Comparison of ENCODE assay signal across 10 mouse cellular contexts in the genomic region with DNA sequence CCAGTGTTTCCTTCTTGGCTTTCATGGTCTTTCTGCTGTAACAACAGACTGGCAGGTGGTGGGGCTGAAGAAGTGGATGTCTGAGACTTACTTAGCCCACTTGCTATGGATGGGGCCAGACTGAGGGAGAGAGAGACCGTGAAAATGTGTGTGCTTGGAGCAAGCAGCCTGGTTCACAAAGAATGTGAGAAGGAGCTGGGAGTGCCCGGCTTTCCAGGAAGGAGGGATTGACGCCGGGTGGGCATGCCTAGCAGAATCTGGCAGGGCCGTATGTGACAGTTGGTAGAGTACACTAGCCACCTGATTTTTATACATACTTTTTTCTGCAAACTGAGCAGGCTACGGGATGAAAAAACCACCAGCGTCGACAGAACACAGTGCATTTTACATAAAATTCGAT. TPM values are rescaled to one million over a fixed set of nuclear protein-coding genes. Genes with fewer than 3 reads are reported as not detected.
A peak's percentile ranks its signal among the peaks of the same experiment; 100 is the strongest.
DNase-seq lines count a peak whose midpoint lies in the region; ATAC-seq and TF ChIP-seq lines count a peak whose summit lies in the region.
"Had no signal": no experiment of that assay in that cellular context is flagged by ENCODE, and none has a peak within 500 bp of the region (broad histone marks: within the 10 kb centered on the region; RNA-seq: fewer than 3 reads in every experiment).

No protein-coding gene starts in this region.

- WGBS in kidney, postnatal 0 days, result 33% methylated on average over 9 of the region's 9 CpGs
- 35% methylated on average over 9 of the region's 9 CpGs for WGBS in hindbrain, embryonic 10.5 days
- WGBS in midbrain, embryonic 13.5 days, result 41% methylated on average over 9 of the region's 9 CpGs

- H3K4me3 ChIP-seq in kidney, postnatal 0 days (replicated peaks; ENCODE audit: low read depth, low read length), result peak overlapping the region; percentile 16; the same call in 1 of the 2 replicates
- H3K4me3 ChIP-seq in cortical plate, adult 2 months (ENCODE audit: insufficient read depth, low read length), result 0 out of 2 replicates have a peak overlapping the region, but pooled peaks have one; percentile 10
- peak overlapping the region; percentile 47 for H3K4me3 ChIP-seq in hindbrain, embryonic 10.5 days
- peak overlapping the region; percentile 28 for H3K4me3 ChIP-seq in midbrain, embryonic 13.5 days (replicated peaks)

- H3K9ac ChIP-seq in kidney, postnatal 0 days (ENCODE audit: low read depth, low read length), result no peak overlapping the region
- peak overlapping the region; percentile 51 for H3K9ac ChIP-seq in midbrain, embryonic 13.5 days (replicated peaks)

- no peak overlapping the region for H3K27ac ChIP-seq in kidney, postnatal 0 days
- H3K27ac ChIP-seq in cortical plate, adult 2 months (ENCODE audit: insufficient read depth, low read length), result no peak overlapping the region
- H3K27ac ChIP-seq in hindbrain, embryonic 10.5 days, result peak overlapping the region; percentile 66; the same call in 1 of the 2 replicates
- H3K27ac ChIP-seq in midbrain, embryonic 13.5 days, result no peak overlapping the region

- H3K9me3 ChIP-seq in kidney, postnatal 0 days (replicated peaks; ENCODE audit: low read length), result no peaks in the 10 kb centered on the region
- no peaks in the 10 kb centered on the region for H3K9me3 ChIP-seq in hindbrain, embryonic 10.5 days
- no peaks in the 10 kb centered on the region for H3K9me3 ChIP-seq in midbrain, embryonic 13.5 days

- H3K4me2 ChIP-seq in kidney, postnatal 0 days (ENCODE audit: low read length), result peak overlapping the region; percentile 52
- H3K4me2 ChIP-seq in midbrain, embryonic 13.5 days (replicated peaks), result peak overlapping the region; percentile 56

- no peaks in the 10 kb centered on the region for H3K27me3 ChIP-seq in kidney, postnatal 0 days (ENCODE audit: insufficient read depth, low read length)
- peaks cover 48% of the 10 kb centered on the region for H3K27me3 ChIP-seq in hindbrain, embryonic 10.5 days (ENCODE audit: insufficient read depth, poor library complexity, severe bottlenecking)
- H3K27me3 ChIP-seq in midbrain, embryonic 13.5 days, result peaks cover 25% of the 10 kb centered on the region

- DNase-seq in kidney, postnatal 0 days (ENCODE audit: low spot score), result no peak
- DNase-seq in kidney, postnatal 10 days, result no peak
- DNase-seq in hindbrain, embryonic 10.5 days (ENCODE audit: low spot score), result no peak
- no peak for DNase-seq in adrenal gland, postnatal 14 days
- DNase-seq in left cerebral cortex, adult 9 months (ENCODE audit: low spot score in 2 of 2), result no peak

- TF ChIP-seq CTCF in kidney, postnatal 0 days (IDR thresholded peaks at IDR 0.05; ENCODE audit: low read depth), result no peak
- no peak for TF ChIP-seq CTCF in cortical plate, adult 2 months (IDR thresholded peaks at IDR 0.05; ENCODE audit: extremely low read depth, insufficient read depth, low read length)

- TF ChIP-seq POLR2A in cortical plate, adult 2 months (IDR thresholded peaks at IDR 0.05; ENCODE audit: extremely low read depth, insufficient read depth, low read length), result no peak

- no peaks in the 10 kb centered on the region for H3K36me3 ChIP-seq in kidney, postnatal 0 days (ENCODE audit: insufficient read depth, low read length)
- no peaks in the 10 kb centered on the region for H3K36me3 ChIP-seq in hindbrain, embryonic 10.5 days
- H3K36me3 ChIP-seq in midbrain, embryonic 13.5 days, result no peaks in the 10 kb centered on the region

- no peaks in the 10 kb centered on the region; the same call in 1 of the 2 replicates for H3K4me1 ChIP-seq in kidney, postnatal 0 days (replicated peaks; ENCODE audit: insufficient read depth, low read length)
- peaks cover 5% of the 10 kb centered on the region for H3K4me1 ChIP-seq in cortical plate, adult 2 months (ENCODE audit: control insufficient read depth, insufficient read depth, low read length)
- peaks cover 46% of the 10 kb centered on the region for H3K4me1 ChIP-seq in hindbrain, embryonic 10.5 days (replicated peaks)
- H3K4me1 ChIP-seq in midbrain, embryonic 13.5 days (replicated peaks), result peaks cover 31% of the 10 kb centered on the region

- no peak for ATAC-seq in kidney, postnatal 0 days (replicated peaks; ENCODE audit: low FRiP score, low read depth)
- 0 out of 2 replicates have a peak, but pooled peaks have one; percentile 4 for ATAC-seq in midbrain, embryonic 13.5 days
- ATAC-seq in erythroblast, adult 5-6 weeks (replicated peaks; ENCODE audit: low FRiP score, poor library complexity, severe bottlenecking), result no peak
- ATAC-seq: Patski had no signal

RNA-seq across cellular contexts. Expression of a gene that starts 0.5 kb away (rescaled TPM):
- polyA plus RNA-seq in kidney, postnatal 0 days (2015; fragmentation: Nextera tagmentation; extraction: Ambion mirVana), result not detected in 2 replicates
- polyA plus RNA-seq in cortical plate, adult 2 months (2012; rRNA removed), result 0.25 and 1.1 TPM in 2 replicates
- 1.4 TPM in 1 of 2 replicates, not detected in the other for polyA plus RNA-seq in hindbrain, embryonic 10.5 days (2016; fragmentation: Nextera tagmentation; extraction: Ambion mirVana)
- polyA plus RNA-seq in midbrain, embryonic 13.5 days (2015; fragmentation: Nextera tagmentation; extraction: Ambion mirVana), result 0.48 TPM in 1 of 2 replicates, not detected in the other
- not detected in 2 replicates for total RNA-seq in erythroblast, adult 5-6 weeks (2015; ENCODE audit: low replicate concordance)
- not detected in 2 replicates for total RNA-seq in erythroblast, adult 5-6 weeks (2017; ENCODE audit: low replicate concordance)
- not detected in 2 replicates for total RNA-seq in adrenal gland, postnatal 14 days (2021)
- total RNA-seq: neutrophil, adult 5-6 weeks had no signal
- polyA plus RNA-seq: Patski had no signal

RNA-seq across cellular contexts. Expression of a gene that starts 4.6 kb away (rescaled TPM):
- polyA plus RNA-seq in kidney, postnatal 0 days (2015; fragmentation: Nextera tagmentation; extraction: Ambion mirVana), result 0.04 and 0.09 TPM in 2 replicates
- 13.9 and 17.4 TPM in 2 replicates for polyA plus RNA-seq in cortical plate, adult 2 months (2012; rRNA removed)
- polyA plus RNA-seq in hindbrain, embryonic 10.5 days (2016; fragmentation: Nextera tagmentation; extraction: Ambion mirVana), result 0.04 and 0.17 TPM in 2 replicates
- polyA plus RNA-seq in midbrain, embryonic 13.5 days (2015; fragmentation: Nextera tagmentation; extraction: Ambion mirVana), result 1.2 and 1.6 TPM in 2 replicates
- total RNA-seq in erythroblast, adult 5-6 weeks (2015; ENCODE audit: low replicate concordance), result 0.21 TPM in 1 of 2 replicates, not detected in the other
- total RNA-seq in erythroblast, adult 5-6 weeks (2017; ENCODE audit: low replicate concordance), result not detected in 2 replicates
- total RNA-seq in adrenal gland, postnatal 14 days (2021), result 0.07 and 0.08 TPM in 2 replicates
- total RNA-seq: neutrophil, adult 5-6 weeks had no signal
- polyA plus RNA-seq: Patski had no signal
